Mouse (Mus musculus) stomach, postnatal 0 days (tissue): ENCODE results near the gene Camk2g. TPM values are rescaled to one million over a fixed set of nuclear protein-coding genes. Genes with fewer than 3 reads are reported as not detected.

Experiments
- ATAC-seq: fragments of 200-750 bp; cut with Nextera tagmentation; 2 replicates; pipeline ENCODE4 v1.8.0; 2017; ENCODE audit not compliant: low FRiP score, low TSS enrichment
- DNase-seq: peaks from one replicate; pipeline ENCODE4 v3.0.0-alpha.2; 2016; ENCODE audit warnings: low spot score
- H3K27ac ChIP-seq: fragments of 300-500 bp; sonication (generic); replicated peaks from 2 replicates; pipeline ENCODE4 v1.5.1; 2014; ENCODE audit warnings: mild to moderate bottlenecking, control low read depth
- H3K27me3 ChIP-seq: fragments of 300-500 bp; sonication (generic); 2 replicates; pipeline ENCODE4 v1.6.1; 2014; ENCODE audit warnings: low read length; ENCODE audit not compliant: control insufficient read depth, insufficient read depth
- H3K36me3 ChIP-seq: fragments of 300-500 bp; sonication (generic); 2 replicates; pipeline ENCODE4 v1.6.1; 2014; ENCODE audit warnings: low read length, mixed read lengths; ENCODE audit not compliant: control insufficient read depth, insufficient read depth
- H3K4me1 ChIP-seq: fragments of 300-500 bp; sonication (generic); replicated peaks from 2 replicates; pipeline ENCODE4 v1.6.1; 2014; ENCODE audit warnings: antibody characterized with exemption; ENCODE audit not compliant: control insufficient read depth, insufficient read depth
- H3K4me2 ChIP-seq: fragments of 300-500 bp; sonication (generic); replicated peaks from 2 replicates; pipeline ENCODE4 v1.6.1; 2014; ENCODE audit warnings: low read depth, mild to moderate bottlenecking, control low read depth, moderate library complexity
- H3K4me3 ChIP-seq: fragments of 300-500 bp; sonication (generic); 2 replicates; pipeline ENCODE4 v1.5.1; 2014; ENCODE audit warnings: low read depth, low read length, control low read depth
- H3K9ac ChIP-seq: fragments of 300-500 bp; sonication (generic); 2 replicates; pipeline ENCODE4 v1.6.1; 2014; ENCODE audit warnings: mild to moderate bottlenecking, low read length, control low read depth, mixed read lengths
- H3K9me3 ChIP-seq: fragments of 300-500 bp; sonication (generic); 2 replicates; pipeline ENCODE4 v1.6.1; 2016; ENCODE audit warnings: low read length; ENCODE audit not compliant: control insufficient read depth
- CTCF ChIP-seq: IDR thresholded peaks from 2 replicates; pipeline ENCODE4 v1.5.1; 2016; ENCODE audit warnings: antibody characterized with exemption, low read depth, mild to moderate bottlenecking, moderate library complexity
- EP300 ChIP-seq: optimal IDR thresholded peaks from 2 replicates; pipeline ENCODE3; 2016; ENCODE audit warnings: antibody characterized with exemption
- WGBS: fragments of 180-500 bp; shearing (Covaris S2); extraction: QIAGEN DNeasy Blood & Tissue Kit; methylation state at CpG from one replicate; pipeline ENCODE4 v1.1.7; 2014; 5-methylcytosine and 5-hydroxymethylcytosine counted together
- microRNA-seq: library from miRNA; unstranded; fragments of <30 nt; microRNA quantifications from one replicate; pipeline ENCODE4, GENCODE M21; 2016
- polyA plus RNA-seq: library from polyadenylated mRNA; unstranded; fragments of >200 nt; fragmentation: Nextera tagmentation; extraction: Ambion mirVana; gene quantifications from 2 replicates; pipeline ENCODE4 v1.2.1, GENCODE M21; 2015

Camk2g gene
- polyA plus RNA-seq, 1 experiment from 2014 or later, result 38.6 TPM

GRCm38 (mm10) chr14:20686576-20686975 is 107.3 kb downstream of the Camk2g start:
- Histone ChIP-seq H3K4me1 (no peaks in the 10 kb centered on the region), H3K27me3 (no peaks in the 10 kb centered on the region), H3K36me3 (peaks cover 73% of the 10 kb centered on the region), H3K27ac (no peak overlapping the region), H3K9ac (no peak overlapping the region), H3K4me2 (no peak overlapping the region), H3K9me3 (no peaks in the 10 kb centered on the region), H3K4me3 (no peak overlapping the region)
- 100% methylated on average over 3 of the region's 3 CpGs for WGBS
- no peak for TF ChIP-seq CTCF
- TF ChIP-seq EP300, result no peak
- no peak for ATAC-seq
- no peak for DNase-seq

Small RNAs within 50 kb of the gene (microRNA-seq; reads per million reads assigned to microRNA genes)
- gene Mir6946, result not detected

Other genes starting within 250 kb of the Camk2g start
- gene Ppp3cb, start 247.5 kb downstream of the Camk2g start, polyA plus RNA-seq, result 21.2 and 22.7 TPM in 2 replicates
- gene Usp54, start 153.0 kb downstream of the Camk2g start, polyA plus RNA-seq, result 3.3 and 3.4 TPM in 2 replicates
- gene Myoz1, start 137.5 kb downstream of the Camk2g start, polyA plus RNA-seq, result 0.10 TPM in 1 of 2 replicates, not detected in the other
- gene Synpo2l, start 125.7 kb downstream of the Camk2g start, polyA plus RNA-seq, result 0.30 and 0.42 TPM in 2 replicates
- 41.4 and 42.9 TPM in 2 replicates for gene Sec24c, start 119.8 kb downstream of the Camk2g start, polyA plus RNA-seq
- 13.0 and 13.7 TPM in 2 replicates for gene Fut11, start 99.1 kb downstream of the Camk2g start, polyA plus RNA-seq
- 145 and 159 TPM in 2 replicates for gene Chchd1, start 91.1 kb downstream of the Camk2g start, polyA plus RNA-seq
- gene Zswim8, start 86.5 kb downstream of the Camk2g start, polyA plus RNA-seq, result 13.6 and 13.7 TPM in 2 replicates
- 9.6 and 12.0 TPM in 2 replicates for gene Ndst2, start 59.5 kb downstream of the Camk2g start, polyA plus RNA-seq
- gene Plau, start 42.6 kb upstream of the Camk2g start, polyA plus RNA-seq, result 2.1 and 3.1 TPM in 2 replicates
- 52.0 and 54.5 TPM in 2 replicates for gene Vcl, start 135.3 kb upstream of the Camk2g start, polyA plus RNA-seq